Mouse (Mus musculus) C2C12 (cell line): ENCODE data around the gene Tbc1d1. TPM values are rescaled to one million over a fixed set of nuclear protein-coding genes. Genes with fewer than 3 reads are reported as not detected.

ENCODE experiments used
- H3K27me3 ChIP-seq: one replicate; pipeline ENCODE4 v1.6.1; 2011; ENCODE audit not compliant: control insufficient read depth, insufficient read depth, insufficient read length
- H3K36me3 ChIP-seq: one replicate; pipeline ENCODE4 v1.6.1; 2011; ENCODE audit not compliant: control insufficient read depth, insufficient read depth
- H3K4me3 ChIP-seq: one replicate; pipeline ENCODE4 v1.5.1; 2011; ENCODE audit warnings: mild to moderate bottlenecking, control low read depth; ENCODE audit not compliant: poor library complexity, insufficient read depth, severe bottlenecking
- H3K79me2 ChIP-seq: one replicate; pipeline ENCODE4 v1.6.1; 2011; ENCODE audit not compliant: control insufficient read depth, insufficient read depth
- H3K79me3 ChIP-seq: one replicate; pipeline ENCODE4 v1.6.1; 2011; ENCODE audit warnings: low read depth, control low read depth
- H3ac ChIP-seq: one replicate; pipeline ENCODE3; 2011; ENCODE audit warnings: low read depth; ENCODE audit not compliant: control insufficient read depth, insufficient read length
- CEBPB ChIP-seq: IDR thresholded peaks from one replicate; pipeline ENCODE4 v1.6.1; 2011; ENCODE audit warnings: low read depth, mild to moderate bottlenecking, control low read depth, moderate library complexity
- CTCF ChIP-seq: IDR thresholded peaks from one replicate; pipeline ENCODE4 v1.5.1; 2011; ENCODE audit not compliant: control insufficient read depth, insufficient read depth, insufficient read length
- FOSL1 ChIP-seq: IDR thresholded peaks from one replicate; pipeline ENCODE4 v1.8.0; 2011; ENCODE audit warnings: mild to moderate bottlenecking, low read length; ENCODE audit not compliant: poor library complexity, insufficient read depth, severe bottlenecking
- MAX ChIP-seq: IDR thresholded peaks from one replicate; pipeline ENCODE4 v1.6.1; 2011; ENCODE audit warnings: mild to moderate bottlenecking, control low read depth
- MYOD1 ChIP-seq: IDR thresholded peaks from one replicate; pipeline ENCODE4 v1.6.1; 2011; ENCODE audit warnings: low read depth; ENCODE audit not compliant: control insufficient read depth, insufficient read length
- MYOG ChIP-seq: IDR thresholded peaks from one replicate; pipeline ENCODE4 v1.6.1; 2011; ENCODE audit not compliant: control insufficient read depth, insufficient read length; ENCODE audit errors: extremely low read depth
- USF1 ChIP-seq: IDR thresholded peaks from one replicate; pipeline ENCODE4 v1.6.1; 2011; ENCODE audit warnings: low read depth, mild to moderate bottlenecking, control low read depth, moderate library complexity
- polyA plus RNA-seq: library from polyadenylated mRNA; unstranded; fragments of >200 nt; fragmentation: generic; extraction: Trizol; gene quantifications from one replicate; pipeline ENCODE4 v1.2.1, GENCODE M21; 2012; ENCODE audit warnings: missing spikeins

The Tbc1d1 gene
- polyA plus RNA-seq, 1 experiment, result 25.0 TPM

GRCm38 (mm10) chr5:64174429-64174935 lies 18.4 kb downstream of the Tbc1d1 start:
- TF ChIP-seq USF1, result no peak
- TF ChIP-seq MAX, result no peak
- no peak for TF ChIP-seq MYOG
- TF ChIP-seq CEBPB, result no peak
- no peak for TF ChIP-seq FOSL1
- Histone ChIP-seq H3K36me3 (peaks cover 7% of the 10 kb centered on the region), H3K79me3 (no peaks in the 10 kb centered on the region), H3ac (no peak overlapping the region), H3K79me2 (peaks cover 6% of the 10 kb centered on the region), H3K4me3 (no peak overlapping the region), H3K27me3 (no peaks in the 10 kb centered on the region)

- no peak overlapping the region for H3ac ChIP-seq
- no peak overlapping the region for H3K4me3 ChIP-seq
- H3K79me2 ChIP-seq, result peaks cover 12% of the 10 kb centered on the region
- H3K27me3 ChIP-seq, result no peaks in the 10 kb centered on the region
- no peaks in the 10 kb centered on the region for H3K79me3 ChIP-seq
- H3K36me3 ChIP-seq, result no peaks in the 10 kb centered on the region
- TF ChIP-seq MAX (no peak), MYOD1 (no peak), MYOG (no peak), USF1 (no peak), CEBPB (no peak)
These were observed 24.4 kb downstream of the Tbc1d1 start for GRCm38 (mm10) chr5:64180548-64180947.

GRCm38 (mm10) chr5:64183712-64184111 lies 27.6 kb downstream of the Tbc1d1 start:
- no peaks in the 10 kb centered on the region for H3K36me3 ChIP-seq
- H3K79me2 ChIP-seq, result peaks cover 8% of the 10 kb centered on the region
- H3ac ChIP-seq, result no peak overlapping the region
- no peaks in the 10 kb centered on the region for H3K27me3 ChIP-seq
- H3K79me3 ChIP-seq, result no peaks in the 10 kb centered on the region
- TF ChIP-seq MAX, result no peak
- no peak overlapping the region for H3K4me3 ChIP-seq

GRCm38 (mm10) chr5:64185257-64185656 lies 29.2 kb downstream of the Tbc1d1 start:
- Histone ChIP-seq H3ac (no peak overlapping the region), H3K4me3 (no peak overlapping the region), H3K79me3 (no peaks in the 10 kb centered on the region), H3K36me3 (no peaks in the 10 kb centered on the region), H3K79me2 (peaks cover 5% of the 10 kb centered on the region), H3K27me3 (no peaks in the 10 kb centered on the region)
- TF ChIP-seq FOSL1, result no peak
- TF ChIP-seq MAX, result no peak
- TF ChIP-seq CTCF, result no peak
- no peak for TF ChIP-seq CEBPB
- no peak for TF ChIP-seq USF1
- TF ChIP-seq MYOD1, result no peak
- TF ChIP-seq MYOG, result no peak

GRCm38 (mm10) chr5:64186566-64186965 lies 30.5 kb downstream of the Tbc1d1 start:
- TF ChIP-seq MYOD1 (no peak), FOSL1 (no peak), MYOG (no peak), MAX (no peak), USF1 (no peak), CTCF (no peak), CEBPB (no peak)
- Histone ChIP-seq H3K79me2 (peaks cover 5% of the 10 kb centered on the region), H3K36me3 (peaks cover 6% of the 10 kb centered on the region), H3ac (no peak overlapping the region), H3K4me3 (no peak overlapping the region), H3K27me3 (no peaks in the 10 kb centered on the region), H3K79me3 (no peaks in the 10 kb centered on the region)

- no peaks in the 10 kb centered on the region for H3K79me3 ChIP-seq
- H3ac ChIP-seq, result no peak overlapping the region
- no peak for TF ChIP-seq CEBPB
- no peak for TF ChIP-seq MAX
- TF ChIP-seq MYOG, result no peak
- TF ChIP-seq FOSL1, result no peak
- TF ChIP-seq CTCF, result no peak
- TF ChIP-seq USF1, result no peak
- no peak for TF ChIP-seq MYOD1
- no peak overlapping the region for H3K4me3 ChIP-seq
- no peaks in the 10 kb centered on the region for H3K79me2 ChIP-seq
- peaks cover 6% of the 10 kb centered on the region for H3K36me3 ChIP-seq
- H3K27me3 ChIP-seq, result no peaks in the 10 kb centered on the region
These were observed 32.1 kb downstream of the Tbc1d1 start for GRCm38 (mm10) chr5:64188083-64188648.
